Mouse (Mus musculus) liver, embryonic 14.5 days (tissue): ENCODE measurements at regions not wholly inside any gene's neighbourhood (a gene's known extent, or its start where the extent isn't known, plus 50 kb on each side); places are given as distances from the start of the nearest gene placed in this dataset.

Source experiments
- ATAC-seq: fragments of 200-750 bp; cut with Nextera tagmentation; 2 replicates; pipeline ENCODE4 v1.8.0; 2017; ENCODE audit warnings: moderate number of reproducible peaks, mild to moderate bottlenecking, moderate library complexity; ENCODE audit not compliant: insufficient read depth
- DNase-seq, 3 experiments: peaks; one replicate each; pipeline ENCODE4 v3.0.0-alpha.2; 2012 to 2013; ENCODE audit warnings: low read depth in 3 of 3, low spot score in 3 of 3
- H3K27ac ChIP-seq: fragments of 300-500 bp; sonication (generic); 2 replicates; pipeline ENCODE4 v1.5.1; 2014; ENCODE audit warnings: moderate library complexity, mild to moderate bottlenecking, control low read depth, inconsistent platforms
- H3K27me3 ChIP-seq: fragments of 300-500 bp; sonication (generic); 2 replicates; pipeline ENCODE4 v1.6.1; 2014; ENCODE audit warnings: mild to moderate bottlenecking, low read length, moderate library complexity; ENCODE audit not compliant: control insufficient read depth, insufficient read depth
- H3K36me3 ChIP-seq: fragments of 300-500 bp; sonication (generic); replicated peaks from 2 replicates; pipeline ENCODE4 v1.6.1; 2014; ENCODE audit warnings: low read depth; ENCODE audit not compliant: control insufficient read depth, insufficient read depth
- H3K4me1 ChIP-seq, 2 experiments: fragments of 200-500 bp in 1 of 2; fragments of 300-500 bp in 1 of 2; sonication (generic) in 1 of 2; replicated peaks; 2 replicates each; pipeline ENCODE4 v1.6.1; 2012 to 2014; ENCODE audit warnings: antibody characterized with exemption in 1 of 2, inconsistent platforms in 1 of 2, low read length in 1 of 2; ENCODE audit not compliant: control insufficient read depth in 2 of 2, insufficient read depth in 2 of 2
- H3K4me2 ChIP-seq: fragments of 300-500 bp; sonication (generic); 2 replicates; pipeline ENCODE4 v1.6.1; 2014; ENCODE audit warnings: low read depth, mild to moderate bottlenecking, control low read depth, moderate library complexity
- H3K4me3 ChIP-seq, 2 experiments: fragments of 200-500 bp in 1 of 2; fragments of 300-500 bp in 1 of 2; sonication (generic) in 1 of 2; 2 replicates each; pipeline ENCODE4 v1.5.1; 2012 to 2014; ENCODE audit warnings: low read depth in 2 of 2, low read length in 2 of 2, mild to moderate bottlenecking in 2 of 2, control low read depth in 1 of 2, inconsistent platforms in 1 of 2, moderate library complexity in 1 of 2; ENCODE audit not compliant: insufficient read depth in 1 of 2
- H3K9ac ChIP-seq: fragments of 300-500 bp; sonication (generic); replicated peaks from 2 replicates; pipeline ENCODE4 v1.6.1; 2014; ENCODE audit warnings: mild to moderate bottlenecking, control low read depth, moderate library complexity
- H3K9me3 ChIP-seq: fragments of 300-500 bp; sonication (generic); 2 replicates; pipeline ENCODE4 v1.6.1; 2016; ENCODE audit warnings: low read length, mixed read lengths; ENCODE audit not compliant: control insufficient read depth
- CTCF ChIP-seq: IDR thresholded peaks from 2 replicates; pipeline ENCODE4 v1.5.1; 2016; ENCODE audit warnings: antibody characterized with exemption, low read depth, control low read depth
- EP300 ChIP-seq: IDR thresholded peaks from 2 replicates; pipeline ENCODE4 v1.6.1; 2016; ENCODE audit warnings: antibody characterized with exemption, low read depth
- WGBS: fragments of 180-500 bp; shearing (Covaris S2); extraction: QIAGEN DNeasy Blood & Tissue Kit; methylation state at CpG from one replicate; pipeline ENCODE4 v1.1.7; 2014; ENCODE audit not compliant: insufficient replicate concordance; 5-methylcytosine and 5-hydroxymethylcytosine counted together

DNA sequence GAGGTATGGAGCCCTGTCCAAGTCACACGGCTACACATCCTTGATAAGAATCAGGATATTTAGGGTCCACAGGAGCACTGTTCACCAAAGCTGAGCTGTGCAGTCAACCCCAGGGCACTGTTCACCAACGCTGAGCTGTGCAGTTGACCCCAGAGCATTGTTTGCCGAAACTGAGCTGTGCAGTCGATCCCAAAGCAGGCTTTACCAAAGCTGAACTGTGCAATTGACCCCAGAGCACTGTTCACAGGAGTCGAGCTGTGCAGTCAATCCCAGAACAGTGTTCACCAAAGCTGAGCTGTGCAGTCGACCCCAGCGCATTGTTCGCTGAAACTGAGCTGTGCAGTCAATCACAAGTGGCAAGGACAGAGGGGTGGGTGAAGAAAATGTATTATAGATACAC is 236.0 kb downstream of the 3110018I06Rik start:
- DNase-seq: no peak
- Histone ChIP-seq H3K27me3 (no peaks in the 10 kb centered on the region), H3K4me1 (no peaks in the 10 kb centered on the region), H3K9me3 (no peaks in the 10 kb centered on the region), H3K4me3 (no peak overlapping the region), H3K36me3 (no peaks in the 10 kb centered on the region), H3K9ac (no peak overlapping the region), H3K4me2 (no peak overlapping the region), H3K27ac (no peak overlapping the region)
- WGBS: 47% methylated on average over 8 of the region's 8 CpGs
- no peak for ATAC-seq
- TF ChIP-seq EP300 (no peak), CTCF (no peak)

DNA sequence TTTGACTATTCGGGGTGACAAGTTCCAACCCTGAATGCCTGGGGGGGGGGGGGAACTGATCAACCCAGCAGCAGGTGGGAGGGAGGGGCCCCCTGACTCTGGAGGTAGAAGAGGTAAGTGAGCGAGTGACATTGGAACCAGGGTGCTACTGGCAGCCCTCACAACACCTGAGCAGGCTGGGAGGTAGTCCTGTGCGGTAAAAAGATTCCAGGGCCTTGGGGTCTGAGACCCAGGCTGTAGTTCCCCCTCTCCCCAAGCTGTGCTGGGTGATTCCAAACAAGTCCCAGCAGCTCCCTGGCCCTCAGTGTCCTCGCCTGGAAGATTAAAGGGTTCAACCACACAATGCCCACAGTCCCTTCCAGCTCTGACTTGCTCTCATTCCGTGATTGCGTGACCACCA is 240.4 kb downstream of the 3110018I06Rik start:
- no peak overlapping the region for H3K4me2 ChIP-seq
- no peaks in the 10 kb centered on the region for H3K27me3 ChIP-seq
- TF ChIP-seq EP300: no peak
- no peak for TF ChIP-seq CTCF
- no peaks in the 10 kb centered on the region for H3K36me3 ChIP-seq
- ATAC-seq (no peak), DNase-seq (no peak)
- H3K9me3 ChIP-seq: no peaks in the 10 kb centered on the region
- 56% methylated on average over 6 of the region's 6 CpGs for WGBS
- no peak overlapping the region for H3K27ac ChIP-seq
- H3K4me3 ChIP-seq: no peak overlapping the region
- H3K9ac ChIP-seq: no peak overlapping the region
- H3K4me1 ChIP-seq: no peaks in the 10 kb centered on the region

DNA sequence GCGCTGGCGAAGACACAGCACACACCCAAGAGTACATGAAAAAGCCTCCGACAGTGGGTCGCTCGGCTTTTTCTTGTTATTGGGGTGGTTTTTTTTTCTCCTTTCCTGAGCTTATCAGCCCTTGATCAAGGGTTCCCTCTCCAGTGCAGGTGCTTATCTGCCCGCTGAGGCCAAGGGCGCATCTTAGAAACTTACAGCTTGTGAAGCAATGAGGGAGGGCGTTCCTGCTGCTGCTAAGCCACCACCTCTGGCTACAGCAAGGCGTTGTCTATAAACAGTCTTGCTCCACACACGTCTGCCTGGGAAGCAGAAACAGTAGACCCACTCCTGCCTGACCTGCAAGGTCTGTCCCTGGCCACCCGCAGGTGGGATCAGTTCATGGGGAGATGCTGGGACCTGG is 240.9 kb downstream of the 3110018I06Rik start:
- Histone ChIP-seq H3K9me3 (no peaks in the 10 kb centered on the region), H3K4me2 (no peak overlapping the region), H3K27ac (no peak overlapping the region), H3K9ac (no peak overlapping the region), H3K4me1 (no peaks in the 10 kb centered on the region), H3K36me3 (no peaks in the 10 kb centered on the region), H3K27me3 (no peaks in the 10 kb centered on the region), H3K4me3 (no peak overlapping the region)
- ATAC-seq (no peak), DNase-seq (no peak)
- 66% methylated on average over 11 of the region's 11 CpGs for WGBS
- no peak for TF ChIP-seq EP300

DNA sequence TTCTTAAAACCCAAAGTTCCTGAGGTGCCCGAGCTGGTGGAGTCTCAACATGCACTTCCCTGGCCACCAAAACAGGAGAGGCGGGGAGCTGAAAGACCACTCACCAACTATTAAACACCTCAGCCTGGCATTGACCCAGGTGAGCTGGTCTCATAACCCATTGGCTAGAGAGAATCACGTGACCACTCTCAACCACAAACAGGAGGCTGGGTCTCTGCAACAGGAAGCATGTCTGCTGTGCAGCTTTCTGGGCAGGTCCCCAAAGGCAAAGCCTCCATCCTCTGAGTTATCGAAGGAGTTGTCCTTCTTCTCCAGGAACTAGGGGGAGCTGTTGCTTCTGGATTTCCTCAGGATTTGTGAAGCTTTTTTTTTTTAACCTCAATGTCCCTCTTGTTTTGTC is 242.5 kb downstream of the 3110018I06Rik start:
- H3K4me2 ChIP-seq: no peak overlapping the region
- no peaks in the 10 kb centered on the region for H3K4me1 ChIP-seq
- no peak overlapping the region for H3K27ac ChIP-seq
- no peaks in the 10 kb centered on the region for H3K9me3 ChIP-seq
- no peak overlapping the region for H3K4me3 ChIP-seq
- TF ChIP-seq EP300: no peak
- no peak for TF ChIP-seq CTCF
- H3K36me3 ChIP-seq: no peaks in the 10 kb centered on the region
- no peaks in the 10 kb centered on the region for H3K27me3 ChIP-seq
- no peak overlapping the region for H3K9ac ChIP-seq
- no peak for ATAC-seq
- DNase-seq: no peak
- WGBS: 50% methylated on average over 4 of the region's 4 CpGs

DNA sequence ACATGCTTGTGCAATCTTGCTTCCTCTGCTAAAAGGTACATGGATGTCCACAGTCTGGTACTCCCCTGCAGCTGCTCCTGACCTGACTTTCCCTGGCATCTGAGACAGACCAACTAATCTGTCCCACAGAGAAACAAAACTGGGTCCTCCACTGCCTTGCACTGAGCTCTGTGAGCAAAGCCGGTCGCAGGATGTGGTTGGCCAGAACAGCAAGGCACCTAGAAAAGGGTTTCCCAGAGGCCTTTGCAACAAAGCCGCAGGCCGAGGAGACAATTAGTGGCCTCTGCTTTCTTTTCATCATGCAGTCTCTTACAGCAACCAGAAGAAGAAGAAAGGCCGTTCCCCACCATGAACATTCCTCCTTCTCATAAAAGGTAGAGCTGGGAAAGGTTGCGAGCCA is 246.1 kb downstream of the 3110018I06Rik start:
- H3K4me1 ChIP-seq: no peaks in the 10 kb centered on the region
- no peak overlapping the region for H3K4me3 ChIP-seq
- no peak for ATAC-seq
- H3K27ac ChIP-seq: no peak overlapping the region
- no peaks in the 10 kb centered on the region for H3K9me3 ChIP-seq
- DNase-seq: no peak
- no peak overlapping the region for H3K4me2 ChIP-seq
- H3K27me3 ChIP-seq: no peaks in the 10 kb centered on the region
- TF ChIP-seq EP300 (no peak), CTCF (no peak)
- WGBS: 57% methylated on average over 6 of the region's 6 CpGs
- H3K9ac ChIP-seq: no peak overlapping the region
- no peaks in the 10 kb centered on the region for H3K36me3 ChIP-seq

DNA sequence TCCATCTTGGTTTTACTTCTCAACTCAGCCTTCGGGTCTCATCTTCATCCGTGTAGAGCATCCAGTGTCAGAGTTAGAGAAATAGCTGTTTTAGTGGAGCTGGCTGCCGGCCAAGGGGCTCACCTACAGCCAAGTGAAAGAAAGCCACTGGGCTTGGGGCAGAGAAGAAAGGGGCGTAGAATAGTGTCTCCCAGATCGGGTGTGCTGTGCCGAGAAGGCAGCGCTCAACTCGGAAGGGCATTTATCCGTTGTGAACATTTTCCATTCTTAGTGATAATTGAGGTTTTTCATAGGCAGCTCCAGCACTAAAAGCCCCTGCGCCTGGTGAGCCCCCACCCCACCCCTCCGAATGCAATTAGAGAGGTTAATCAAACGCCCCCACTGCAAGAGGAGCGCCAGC is 254.2 kb downstream of the 3110018I06Rik start:
- WGBS: 77% methylated on average over 13 of the region's 13 CpGs
- ATAC-seq: no peak
- Histone ChIP-seq H3K36me3 (no peaks in the 10 kb centered on the region), H3K27ac (no peak overlapping the region), H3K9me3 (no peaks in the 10 kb centered on the region), H3K4me1 (no peaks in the 10 kb centered on the region), H3K4me2 (no peak overlapping the region), H3K9ac (no peak overlapping the region), H3K4me3 (no peak overlapping the region), H3K27me3 (no peaks in the 10 kb centered on the region)
- TF ChIP-seq EP300: no peak
- TF ChIP-seq CTCF: no peak
- DNase-seq: no peak
